Mouse (Mus musculus): ENCODE results near the gene Heyl. TPM values are rescaled to one million over a fixed set of nuclear protein-coding genes. Genes with fewer than 3 reads are reported as not detected.
A peak's percentile ranks its signal among the peaks of the same experiment; 100 is the strongest.

Gene Heyl
- 1.3 and 2.9 TPM in 2 replicates for polyA plus RNA-seq (2011; ENCODE audit: insufficient read length, low read depth, missing spikeins)

DNA sequence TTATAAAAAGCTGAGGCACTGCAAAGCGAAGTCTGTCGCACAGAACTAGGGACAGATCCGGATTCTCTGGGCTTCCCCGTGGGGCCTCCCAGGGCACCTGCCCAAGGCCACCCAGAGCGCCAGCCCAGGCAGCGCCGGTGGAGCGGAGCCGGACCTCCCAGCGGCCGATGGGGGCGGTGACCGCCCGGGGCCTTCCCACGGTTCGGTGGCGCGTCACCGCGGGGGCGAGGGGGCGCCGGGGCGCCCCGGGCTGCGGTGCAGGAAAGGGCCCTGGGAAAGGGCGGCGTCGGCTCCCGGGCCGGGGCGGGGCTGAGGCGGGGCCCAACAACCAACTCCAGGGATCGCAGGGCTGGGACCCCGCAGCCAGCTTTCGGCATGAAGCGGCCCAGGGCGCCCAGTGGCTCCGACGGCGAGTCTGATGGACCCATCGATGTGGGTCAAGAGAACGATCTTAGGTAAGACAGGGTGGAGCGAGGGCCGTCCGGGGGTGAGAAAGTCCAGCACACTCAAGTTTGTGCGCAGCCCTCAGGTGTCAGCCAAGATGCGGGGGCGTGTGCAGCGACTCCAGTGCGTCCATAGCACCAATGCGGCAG is at the start of gene Heyl:
Heyl (plus strand) TSS at position 65 of the 593 bp plus-strand sequence.
- no peak for TF ChIP-seq POLR2A (IDR thresholded peaks at IDR 0.05; ENCODE audit: low read depth, low read length)
- no peak for TF ChIP-seq CTCF (IDR thresholded peaks at IDR 0.05; ENCODE audit: borderline replicate concordance, insufficient read depth, low read length)
- Histone ChIP-seq H3K27ac (ENCODE audit: insufficient read depth, low read length) (no peak within 1 kb of the TSS), H3K4me3 (ENCODE audit: insufficient read depth, low read length) (peak within 1 kb of the TSS; percentile 31; the same call in 1 of the 2 replicates), H3K4me1 (ENCODE audit: control insufficient read depth, insufficient read depth, low read length) (no peaks in the 10 kb centered on the region)

DNA sequence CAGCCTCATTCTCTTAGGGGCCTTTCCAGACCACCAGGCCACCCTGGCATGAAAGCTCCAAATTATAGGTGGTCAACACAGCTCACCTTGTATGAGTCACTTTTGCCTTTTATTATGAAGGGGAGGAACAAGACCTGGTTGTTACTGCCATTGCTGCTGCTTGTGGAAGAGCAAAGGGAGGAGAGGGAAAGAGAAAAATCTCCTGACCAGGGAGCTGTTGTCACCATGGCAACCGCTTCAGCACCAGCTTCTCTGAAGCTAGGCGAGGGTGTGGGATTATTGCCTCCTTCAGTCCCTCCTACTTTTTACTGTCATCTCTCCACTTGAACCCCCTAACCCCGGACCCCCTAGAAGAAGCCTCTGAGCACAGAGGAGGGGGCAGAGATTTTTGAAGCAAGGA is 48.5 kb upstream of the Heyl start:
- Histone ChIP-seq H3K4me1 (ENCODE audit: control insufficient read depth, insufficient read depth, low read length) (no peaks in the 10 kb centered on the region; the same call in 1 of the 2 replicates), H3K27ac (ENCODE audit: insufficient read depth, low read length) (no peak overlapping the region), H3K4me3 (ENCODE audit: insufficient read depth, low read length) (no peak overlapping the region)
- TF ChIP-seq CTCF (IDR thresholded peaks at IDR 0.05; ENCODE audit: borderline replicate concordance, insufficient read depth, low read length), result no peak
- no peak for TF ChIP-seq POLR2A (IDR thresholded peaks at IDR 0.05; ENCODE audit: low read depth, low read length)

DNA sequence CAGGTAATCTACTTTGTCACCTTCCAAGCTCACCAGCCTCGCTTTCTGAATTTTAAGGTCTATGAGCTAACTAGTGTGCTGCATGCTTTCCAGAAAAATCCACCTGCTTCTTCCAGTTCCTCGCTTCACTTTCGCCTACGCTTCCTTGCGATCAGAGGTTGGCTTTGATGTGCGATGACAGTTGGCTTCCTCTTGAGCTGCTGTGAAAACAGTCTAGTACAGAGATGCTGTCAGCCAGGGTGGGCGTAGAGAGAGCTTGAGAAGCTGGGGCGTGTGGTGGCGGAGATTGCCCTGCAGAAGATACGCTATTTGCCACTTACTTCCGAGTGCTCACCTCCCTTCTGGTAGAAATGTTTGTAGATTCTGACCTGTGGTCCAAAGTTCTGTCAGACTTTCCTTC is 41.0 kb upstream of the Heyl start:
- no peak overlapping the region for H3K27ac ChIP-seq (ENCODE audit: insufficient read depth, low read length)
- no peak overlapping the region for H3K4me3 ChIP-seq (ENCODE audit: insufficient read depth, low read length)
- TF ChIP-seq CTCF (IDR thresholded peaks at IDR 0.05; ENCODE audit: borderline replicate concordance, insufficient read depth, low read length) (no peak), POLR2A (IDR thresholded peaks at IDR 0.05; ENCODE audit: low read depth, low read length) (no peak)
- no peaks in the 10 kb centered on the region for H3K4me1 ChIP-seq (ENCODE audit: control insufficient read depth, insufficient read depth, low read length)

DNA sequence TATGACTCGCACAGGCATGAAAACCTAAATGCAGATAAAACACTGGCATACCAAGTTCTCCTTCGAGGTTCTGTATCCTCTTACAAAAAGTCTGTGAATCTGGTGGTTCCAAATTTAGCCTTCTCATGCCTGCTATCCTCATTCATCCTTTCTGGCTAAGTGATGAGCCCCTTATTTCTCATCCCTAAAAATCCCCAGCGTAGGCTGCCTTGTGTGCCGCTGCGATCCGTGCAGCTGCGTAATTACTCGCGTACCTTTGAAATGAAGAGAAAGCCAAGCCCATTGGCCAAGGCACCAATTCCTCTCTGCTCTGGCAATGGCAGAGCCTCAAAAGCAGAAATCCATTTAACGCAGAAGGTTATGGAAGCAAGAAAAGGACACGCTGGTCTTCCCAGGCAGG is 39.6 kb upstream of the Heyl start:
- Histone ChIP-seq H3K27ac (ENCODE audit: insufficient read depth, low read length) (no peak overlapping the region), H3K4me1 (ENCODE audit: control insufficient read depth, insufficient read depth, low read length) (no peaks in the 10 kb centered on the region), H3K4me3 (ENCODE audit: insufficient read depth, low read length) (no peak overlapping the region)
- TF ChIP-seq CTCF (IDR thresholded peaks at IDR 0.05; ENCODE audit: borderline replicate concordance, insufficient read depth, low read length) (no peak), POLR2A (IDR thresholded peaks at IDR 0.05; ENCODE audit: low read depth, low read length) (no peak)

DNA sequence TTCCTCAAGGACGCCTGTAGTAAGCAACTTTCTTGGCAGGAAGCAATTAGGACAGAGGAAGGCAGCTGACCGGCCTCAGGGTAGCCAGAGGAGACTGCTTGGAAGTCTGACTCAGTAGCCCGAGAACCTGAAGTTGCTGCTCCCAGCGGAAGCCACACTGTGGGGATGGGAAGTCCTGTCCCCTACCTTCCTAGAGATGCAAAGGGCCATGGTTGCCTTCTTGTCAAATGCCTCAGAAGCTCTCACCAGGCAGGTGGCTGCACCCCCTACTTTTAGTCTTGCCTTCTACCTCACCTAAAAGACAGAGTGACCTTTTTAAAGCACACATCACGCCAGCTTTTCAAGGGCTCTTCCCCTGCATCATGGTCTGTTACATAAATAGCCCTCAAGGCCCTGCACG is 36.7 kb upstream of the Heyl start:
- Histone ChIP-seq H3K27ac (ENCODE audit: insufficient read depth, low read length) (no peak overlapping the region), H3K4me3 (ENCODE audit: insufficient read depth, low read length) (no peak overlapping the region), H3K4me1 (ENCODE audit: control insufficient read depth, insufficient read depth, low read length) (no peaks in the 10 kb centered on the region)
- TF ChIP-seq CTCF (IDR thresholded peaks at IDR 0.05; ENCODE audit: borderline replicate concordance, insufficient read depth, low read length) (no peak), POLR2A (IDR thresholded peaks at IDR 0.05; ENCODE audit: low read depth, low read length) (no peak)

DNA sequence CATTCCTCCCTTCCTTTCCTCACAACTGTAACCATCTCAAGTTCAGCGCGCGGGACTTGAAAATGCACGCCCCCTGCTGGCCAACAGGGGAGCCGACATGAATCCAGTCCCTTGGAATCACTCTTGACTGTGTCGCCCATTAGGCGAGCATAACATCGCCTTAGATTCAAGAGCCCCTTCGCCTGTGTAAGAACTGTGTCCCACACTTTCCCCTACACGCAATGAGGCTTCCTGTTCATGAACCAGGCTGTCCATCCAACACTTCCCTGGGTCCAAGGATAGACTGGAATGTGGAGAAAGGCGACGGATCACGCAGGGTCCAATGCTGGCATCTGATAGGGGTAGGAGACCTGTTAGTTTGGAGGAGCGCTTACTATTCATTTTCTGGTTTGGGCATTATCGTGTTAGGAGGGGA is 32.6 kb upstream of the Heyl start:
- Histone ChIP-seq H3K4me3 (ENCODE audit: insufficient read depth, low read length) (no peak overlapping the region), H3K27ac (ENCODE audit: insufficient read depth, low read length) (no peak overlapping the region), H3K4me1 (ENCODE audit: control insufficient read depth, insufficient read depth, low read length) (no peaks in the 10 kb centered on the region)
- peak; percentile 25; the same call in 1 of the 2 replicates for TF ChIP-seq CTCF (IDR thresholded peaks at IDR 0.05; ENCODE audit: borderline replicate concordance, insufficient read depth, low read length)
- no peak for TF ChIP-seq POLR2A (IDR thresholded peaks at IDR 0.05; ENCODE audit: low read depth, low read length)

DNA sequence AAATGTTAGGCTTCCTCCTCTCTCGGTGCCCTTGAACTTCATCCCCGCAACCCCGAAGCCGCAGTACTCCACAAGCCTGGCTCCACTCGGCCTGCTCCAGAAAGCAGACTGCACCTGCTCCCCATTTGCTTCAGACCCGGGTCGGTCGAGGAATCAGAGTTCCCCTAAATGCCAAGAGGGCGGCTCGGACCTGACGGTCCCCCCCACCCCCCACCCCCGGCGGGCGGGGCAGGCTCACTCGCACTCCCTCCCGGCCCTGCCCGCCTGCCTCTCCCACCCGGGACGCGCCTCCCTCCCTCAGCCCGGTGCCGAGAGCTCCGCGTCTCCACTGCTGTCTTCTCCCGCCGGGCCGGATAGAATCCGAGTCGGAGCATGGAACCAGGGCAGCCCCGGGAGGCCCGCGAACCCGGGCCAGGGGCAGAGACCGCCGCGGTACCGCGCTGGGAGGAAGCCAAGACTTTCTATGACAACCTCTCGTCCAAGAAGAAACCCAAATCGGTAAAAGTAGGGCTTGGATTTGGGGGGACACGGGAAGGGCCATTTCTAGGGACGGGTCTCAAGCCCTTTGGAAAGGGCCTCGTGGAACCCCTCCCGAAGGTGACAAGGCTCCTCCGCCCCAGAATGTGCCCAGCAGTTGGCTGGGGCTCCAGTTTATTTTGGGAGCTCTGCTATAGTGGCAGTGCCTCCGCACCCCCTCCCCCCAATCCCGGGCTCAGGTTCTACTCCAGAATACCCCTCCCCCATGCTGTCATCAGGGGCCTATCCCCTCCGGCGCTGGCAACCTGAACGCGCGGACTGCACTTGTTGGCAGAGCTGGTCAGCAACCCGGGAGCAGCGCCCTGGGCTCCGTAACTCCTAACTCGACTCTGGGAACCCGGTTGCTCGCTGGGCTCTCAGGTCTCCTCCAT is 31.9 kb upstream of the Heyl start, which contains the start of gene Nt5c1a:
Nt5c1a (plus strand) TSS at position 319 of the 908 bp plus-strand sequence.
- Histone ChIP-seq H3K4me1 (ENCODE audit: control insufficient read depth, insufficient read depth, low read length) (no peaks in the 10 kb centered on the region), H3K27ac (ENCODE audit: insufficient read depth, low read length) (no peak within 1 kb of the TSS), H3K4me3 (ENCODE audit: insufficient read depth, low read length) (no peak within 1 kb of the TSS)
- no peak for TF ChIP-seq POLR2A (IDR thresholded peaks at IDR 0.05; ENCODE audit: low read depth, low read length)
- TF ChIP-seq CTCF (IDR thresholded peaks at IDR 0.05; ENCODE audit: borderline replicate concordance, insufficient read depth, low read length), result no peak

DNA sequence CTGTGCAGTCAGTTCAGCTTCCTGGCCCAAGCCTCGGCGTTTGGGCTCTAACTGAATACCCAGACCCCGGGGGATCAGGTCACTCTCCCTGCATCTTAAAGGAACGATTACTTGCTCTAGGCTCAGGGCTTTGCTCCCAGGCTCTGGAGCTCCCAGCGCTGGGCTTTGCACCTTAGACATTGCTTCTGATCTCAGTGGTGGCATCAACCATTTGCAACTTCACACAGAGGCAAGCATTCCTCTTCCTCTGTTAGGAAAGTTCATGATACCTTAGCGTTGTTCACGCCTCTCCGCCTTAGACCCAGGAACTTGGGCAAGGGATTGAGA is 31.3 kb upstream of the Heyl start:
- no peak for TF ChIP-seq CTCF (IDR thresholded peaks at IDR 0.05; ENCODE audit: borderline replicate concordance, insufficient read depth, low read length)
- no peak for TF ChIP-seq POLR2A (IDR thresholded peaks at IDR 0.05; ENCODE audit: low read depth, low read length)
- Histone ChIP-seq H3K27ac (ENCODE audit: insufficient read depth, low read length) (no peak overlapping the region), H3K4me1 (ENCODE audit: control insufficient read depth, insufficient read depth, low read length) (no peaks in the 10 kb centered on the region), H3K4me3 (ENCODE audit: insufficient read depth, low read length) (no peak overlapping the region)

DNA sequence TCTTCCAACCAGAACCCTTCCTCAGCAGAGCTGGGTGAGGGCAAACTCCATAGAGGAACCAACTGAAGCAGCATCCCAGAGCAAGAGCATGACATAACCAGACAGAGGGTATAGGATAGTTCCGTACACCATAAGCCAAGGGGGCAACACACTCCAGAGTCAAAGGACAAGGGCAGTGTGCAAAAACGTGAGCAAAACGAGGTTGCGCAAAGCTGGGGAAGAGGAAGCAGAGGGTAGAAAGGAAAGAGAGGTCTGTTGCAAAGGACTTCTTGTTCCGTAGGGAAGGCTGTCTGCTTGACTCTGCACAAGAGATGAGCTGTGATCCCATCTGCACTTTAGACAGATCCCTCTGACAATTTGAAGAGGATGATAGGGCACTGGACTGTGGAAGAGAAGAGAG is 26.0 kb upstream of the Heyl start:
- no peak overlapping the region for H3K27ac ChIP-seq (ENCODE audit: insufficient read depth, low read length)
- H3K4me1 ChIP-seq (ENCODE audit: control insufficient read depth, insufficient read depth, low read length), result no peaks in the 10 kb centered on the region
- TF ChIP-seq POLR2A (IDR thresholded peaks at IDR 0.05; ENCODE audit: low read depth, low read length), result no peak
- no peak for TF ChIP-seq CTCF (IDR thresholded peaks at IDR 0.05; ENCODE audit: borderline replicate concordance, insufficient read depth, low read length)
- no peak overlapping the region for H3K4me3 ChIP-seq (ENCODE audit: insufficient read depth, low read length)

DNA sequence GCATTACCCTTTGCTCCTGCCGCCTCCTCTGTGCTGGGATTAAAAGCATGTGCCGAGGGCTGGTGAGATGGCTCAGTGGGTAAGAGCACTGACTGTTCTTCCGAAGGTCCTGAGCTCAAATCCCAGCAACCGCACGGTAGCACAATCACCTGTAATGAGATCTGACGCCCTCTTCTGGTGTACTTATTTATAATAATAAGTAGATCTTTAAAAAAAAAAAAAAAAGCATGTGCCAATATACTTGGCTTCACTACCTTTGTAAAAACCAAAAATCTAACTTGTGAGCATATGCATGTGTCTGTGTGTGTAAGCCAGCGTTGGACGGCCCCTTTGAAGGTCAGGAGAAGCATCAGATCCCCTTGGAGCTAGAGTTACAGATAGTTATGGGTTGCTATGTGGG is 22.4 kb upstream of the Heyl start:
- TF ChIP-seq CTCF (IDR thresholded peaks at IDR 0.05; ENCODE audit: borderline replicate concordance, insufficient read depth, low read length) (no peak), POLR2A (IDR thresholded peaks at IDR 0.05; ENCODE audit: low read depth, low read length) (no peak)
- Histone ChIP-seq H3K4me3 (ENCODE audit: insufficient read depth, low read length) (no peak overlapping the region), H3K27ac (ENCODE audit: insufficient read depth, low read length) (no peak overlapping the region), H3K4me1 (ENCODE audit: control insufficient read depth, insufficient read depth, low read length) (no peaks in the 10 kb centered on the region)
